Mouse (Mus musculus) bone marrow macrophage, adult 2 months (primary cell): ENCODE data around the gene Fubp3. TPM values are rescaled to one million over a fixed set of nuclear protein-coding genes. Genes with fewer than 3 reads are reported as not detected.

Experiments used
- H3K27ac ChIP-seq: 2 replicates; pipeline ENCODE4 v1.5.1; 2012; ENCODE audit warnings: low read depth, low read length; ENCODE audit not compliant: insufficient read depth
- H3K4me1 ChIP-seq: 2 replicates; pipeline ENCODE4 v1.6.1; 2012; ENCODE audit warnings: low read length; ENCODE audit not compliant: control insufficient read depth, insufficient read depth
- H3K4me3 ChIP-seq: 2 replicates; pipeline ENCODE4 v1.5.1; 2012; ENCODE audit warnings: mild to moderate bottlenecking, low read length, moderate library complexity; ENCODE audit not compliant: insufficient read depth
- CTCF ChIP-seq: IDR thresholded peaks from 2 replicates; pipeline ENCODE4 v1.5.1; 2012; ENCODE audit warnings: low read depth, mild to moderate bottlenecking, low read length, moderate library complexity
- POLR2A ChIP-seq: IDR thresholded peaks from 2 replicates; pipeline ENCODE4 v1.6.1; 2012; ENCODE audit warnings: mild to moderate bottlenecking, low read depth, low read length, borderline replicate concordance
- polyA plus RNA-seq: library from polyadenylated mRNA; stranded (reverse); fragments of >200 nt; gene quantifications from 2 replicates; pipeline ENCODE4 v1.2.4, GENCODE M21; 2012; ENCODE audit not compliant: missing spikeins, insufficient read depth, insufficient read length

Gene Fubp3
- polyA plus RNA-seq, 1 experiment, result 39.9 TPM

DNA sequence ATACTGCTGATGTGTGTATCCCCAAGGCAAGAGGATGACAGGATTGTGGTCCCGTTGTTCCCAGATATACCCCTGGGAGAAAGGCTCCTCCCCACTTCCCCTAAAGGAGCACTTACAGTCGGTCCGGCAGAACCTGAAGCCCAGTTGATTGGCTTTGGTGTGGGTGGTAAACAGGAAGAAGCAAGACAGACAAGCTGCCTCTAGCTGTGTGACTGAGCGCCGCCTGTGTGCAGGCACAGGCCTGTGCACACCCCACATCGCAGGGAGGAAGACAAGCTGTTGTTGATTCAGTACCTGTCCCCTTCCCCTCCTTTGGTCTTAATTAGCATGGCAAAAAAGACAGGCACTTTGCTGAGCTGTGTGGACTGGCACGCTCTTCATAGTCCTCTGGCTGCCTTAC, 41.3 kb downstream of the Fubp3 start:
- TF ChIP-seq CTCF, result no peak
- no peak for TF ChIP-seq POLR2A
- no peaks in the 10 kb centered on the region for H3K4me1 ChIP-seq
- no peak overlapping the region for H3K4me3 ChIP-seq
- H3K27ac ChIP-seq, result no peak overlapping the region

- Histone ChIP-seq H3K4me1 (no peaks in the 10 kb centered on the region), H3K27ac (no peak overlapping the region), H3K4me3 (no peak overlapping the region)
- TF ChIP-seq CTCF (no peak), POLR2A (no peak)
Measured at GRCm38 (mm10) chr2:31618484-31619161, 46.2 kb downstream of the Fubp3 start.

GRCm38 (mm10) chr2:31619208-31619607, 46.8 kb downstream of the Fubp3 start:
- no peak overlapping the region for H3K4me3 ChIP-seq
- no peaks in the 10 kb centered on the region for H3K4me1 ChIP-seq
- TF ChIP-seq CTCF (no peak), POLR2A (no peak)
- no peak overlapping the region for H3K27ac ChIP-seq

GRCm38 (mm10) chr2:31633531-31633930, 61.1 kb downstream of the Fubp3 start:
- TF ChIP-seq POLR2A (no peak), CTCF (no peak)
- Histone ChIP-seq H3K4me3 (no peak overlapping the region), H3K27ac (no peak overlapping the region), H3K4me1 (no peaks in the 10 kb centered on the region)

- Histone ChIP-seq H3K27ac (no peak overlapping the region), H3K4me3 (no peak overlapping the region), H3K4me1 (no peaks in the 10 kb centered on the region)
- TF ChIP-seq POLR2A (no peak), CTCF (no peak)
Measured at GRCm38 (mm10) chr2:31635281-31636137, 63.1 kb downstream of the Fubp3 start.

GRCm38 (mm10) chr2:31636138-31636741, 63.8 kb downstream of the Fubp3 start:
- TF ChIP-seq CTCF (no peak), POLR2A (no peak)
- no peaks in the 10 kb centered on the region for H3K4me1 ChIP-seq
- no peak overlapping the region for H3K27ac ChIP-seq
- H3K4me3 ChIP-seq, result no peak overlapping the region

GRCm38 (mm10) chr2:31636742-31637141, 64.3 kb downstream of the Fubp3 start:
- no peak for TF ChIP-seq CTCF
- Histone ChIP-seq H3K27ac (no peak overlapping the region), H3K4me1 (no peaks in the 10 kb centered on the region), H3K4me3 (no peak overlapping the region)

DNA sequence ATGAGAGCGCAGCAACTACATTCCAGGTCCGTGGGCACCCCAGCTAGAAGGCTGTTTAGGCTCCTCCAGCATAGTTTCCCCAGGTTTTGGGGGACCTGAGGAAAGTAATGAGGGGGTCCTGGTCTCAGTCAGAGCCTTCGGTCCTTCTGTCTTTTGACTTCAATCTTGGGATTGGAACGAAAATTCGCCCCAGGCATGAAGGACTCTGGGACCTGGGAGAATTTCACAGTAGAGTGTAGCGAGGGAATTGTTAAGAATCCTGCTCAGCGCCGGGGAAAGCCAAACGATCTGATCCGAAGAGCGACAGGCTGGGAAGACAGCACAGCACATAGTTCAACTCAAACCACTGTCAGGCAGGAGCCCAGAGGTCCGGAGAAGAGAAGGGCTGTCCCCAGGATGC, 64.9 kb downstream of the Fubp3 start:
- H3K4me1 ChIP-seq, result no peaks in the 10 kb centered on the region
- no peak overlapping the region for H3K4me3 ChIP-seq
- no peak overlapping the region for H3K27ac ChIP-seq
- TF ChIP-seq CTCF (no peak), POLR2A (no peak)

GRCm38 (mm10) chr2:31637807-31638206, 65.4 kb downstream of the Fubp3 start:
- peak; percentile 39 for TF ChIP-seq CTCF
- TF ChIP-seq POLR2A, result no peak
- H3K27ac ChIP-seq, result no peak overlapping the region

More at GRCm38 (mm10) chr2:31637807-31638206, 65.4 kb downstream of the Fubp3 start:
- H3K4me1 ChIP-seq, result no peaks in the 10 kb centered on the region
- no peak overlapping the region for H3K4me3 ChIP-seq
